Mouse (Mus musculus): ENCODE measurements at regions not wholly inside any gene's neighbourhood (a gene's known extent, or its start where the extent isn't known, plus 50 kb on each side); places are given as distances from the start of the nearest gene placed in this dataset.
"Not testable (repeated sequence)": the region's sequence is repeated elsewhere in the genome, so short reads cannot be mapped to it uniquely, and the experiment has no call there.

GRCm38 (mm10) chr17:58820588-58821195 lies 170.5 kb downstream of the Pdzph1 start:
- no peaks in the 10 kb centered on the region for H3K4me1 ChIP-seq (replicated peaks; ENCODE audit: control insufficient read depth, insufficient read depth, low read length)
- 55% methylated on average over 4 of the region's 4 CpGs for WGBS

GRCm38 (mm10) chr17:58819339-58819738 lies 171.8 kb downstream of the Pdzph1 start:
- H3K36me3 ChIP-seq (ENCODE audit: control insufficient read depth, insufficient read depth, low read length): no peaks in the 10 kb centered on the region
- no peak overlapping the region for H3K9ac ChIP-seq (ENCODE audit: low read length)
- no peak for ATAC-seq (ENCODE audit: low read depth)
- no peak overlapping the region for H3K4me2 ChIP-seq (ENCODE audit: low read depth, low read length)
- no peaks in the 10 kb centered on the region for H3K27me3 ChIP-seq (ENCODE audit: control insufficient read depth, insufficient read depth, low read depth, low read length)
- no peak overlapping the region for H3K4me3 ChIP-seq (ENCODE audit: low read length)
- no peak overlapping the region for H3K27ac ChIP-seq (ENCODE audit: low read length)
- H3K4me1 ChIP-seq (replicated peaks; ENCODE audit: control insufficient read depth, insufficient read depth, low read length): no peaks in the 10 kb centered on the region
- WGBS: 63% methylated on average over 2 of the region's 2 CpGs
- H3K9me3 ChIP-seq (ENCODE audit: control insufficient read depth, low read length): no peaks in the 10 kb centered on the region

More at GRCm38 (mm10) chr17:58820588-58821195, 170.5 kb downstream of the Pdzph1 start:
- Histone ChIP-seq H3K27me3 (ENCODE audit: control insufficient read depth, insufficient read depth, low read depth, low read length) (no peaks in the 10 kb centered on the region), H3K9me3 (ENCODE audit: control insufficient read depth, low read length) (no peaks in the 10 kb centered on the region), H3K4me3 (ENCODE audit: low read length) (no peak overlapping the region), H3K9ac (ENCODE audit: low read length) (no peak overlapping the region), H3K4me2 (ENCODE audit: low read depth, low read length) (no peak overlapping the region), H3K27ac (ENCODE audit: low read length) (no peak overlapping the region), H3K36me3 (ENCODE audit: control insufficient read depth, insufficient read depth, low read length) (no peaks in the 10 kb centered on the region)
- no peak for ATAC-seq (ENCODE audit: low read depth)

- H3K9ac ChIP-seq (ENCODE audit: low read length); H3K4me1 ChIP-seq (replicated peaks; ENCODE audit: control insufficient read depth, insufficient read depth, low read length); H3K27me3 ChIP-seq (ENCODE audit: control insufficient read depth, insufficient read depth, low read depth, low read length); H3K36me3 ChIP-seq (ENCODE audit: control insufficient read depth, insufficient read depth, low read length); H3K27ac ChIP-seq (ENCODE audit: low read length); ATAC-seq (ENCODE audit: low read depth); H3K4me2 ChIP-seq (ENCODE audit: low read depth, low read length); H3K9me3 ChIP-seq (ENCODE audit: control insufficient read depth, low read length); H3K4me3 ChIP-seq (ENCODE audit: low read length): not testable (repeated sequence)
- WGBS: 82% methylated on average over 3 of the region's 3 CpGs
Measured at GRCm38 (mm10) chr17:58775451-58775850, 215.7 kb downstream of the Pdzph1 start.

GRCm38 (mm10) chr17:58773595-58773994 lies 217.6 kb downstream of the Pdzph1 start:
- no peak overlapping the region for H3K4me3 ChIP-seq (ENCODE audit: low read length)
- no peak for ATAC-seq (ENCODE audit: low read depth)
- no peak overlapping the region for H3K9ac ChIP-seq (ENCODE audit: low read length)
- H3K27ac ChIP-seq (ENCODE audit: low read length): no peak overlapping the region
- H3K27me3 ChIP-seq (ENCODE audit: control insufficient read depth, insufficient read depth, low read depth, low read length): no peaks in the 10 kb centered on the region
- no peaks in the 10 kb centered on the region for H3K9me3 ChIP-seq (ENCODE audit: control insufficient read depth, low read length)
- H3K4me2 ChIP-seq (ENCODE audit: low read depth, low read length): no peak overlapping the region
- no peaks in the 10 kb centered on the region for H3K4me1 ChIP-seq (replicated peaks; ENCODE audit: control insufficient read depth, insufficient read depth, low read length)
- H3K36me3 ChIP-seq (ENCODE audit: control insufficient read depth, insufficient read depth, low read length): no peaks in the 10 kb centered on the region

GRCm38 (mm10) chr17:58765141-58765540 lies 226.0 kb downstream of the Pdzph1 start:
- Histone ChIP-seq H3K9me3 (ENCODE audit: control insufficient read depth, low read length) (no peaks in the 10 kb centered on the region; the same call in 1 of the 2 replicates), H3K27me3 (ENCODE audit: control insufficient read depth, insufficient read depth, low read depth, low read length) (no peaks in the 10 kb centered on the region), H3K4me2 (ENCODE audit: low read depth, low read length) (no peak overlapping the region), H3K36me3 (ENCODE audit: control insufficient read depth, insufficient read depth, low read length) (no peaks in the 10 kb centered on the region), H3K4me3 (ENCODE audit: low read length) (no peak overlapping the region), H3K27ac (ENCODE audit: low read length) (no peak overlapping the region), H3K4me1 (replicated peaks; ENCODE audit: control insufficient read depth, insufficient read depth, low read length) (no peaks in the 10 kb centered on the region), H3K9ac (ENCODE audit: low read length) (no peak overlapping the region)
- WGBS: 70% methylated on average over 4 of the region's 4 CpGs
- no peak for ATAC-seq (ENCODE audit: low read depth)

GRCm38 (mm10) chr17:58749000-58749399 lies 242.2 kb downstream of the Pdzph1 start:
- ATAC-seq (ENCODE audit: low read depth): no peak
- Histone ChIP-seq H3K9me3 (ENCODE audit: control insufficient read depth, low read length) (no peaks in the 10 kb centered on the region), H3K9ac (ENCODE audit: low read length) (no peak overlapping the region), H3K4me2 (ENCODE audit: low read depth, low read length) (no peak overlapping the region), H3K27me3 (ENCODE audit: control insufficient read depth, insufficient read depth, low read depth, low read length) (no peaks in the 10 kb centered on the region), H3K27ac (ENCODE audit: low read length) (no peak overlapping the region), H3K4me1 (replicated peaks; ENCODE audit: control insufficient read depth, insufficient read depth, low read length) (no peaks in the 10 kb centered on the region), H3K36me3 (ENCODE audit: control insufficient read depth, insufficient read depth, low read length) (no peaks in the 10 kb centered on the region), H3K4me3 (ENCODE audit: low read length) (no peak overlapping the region)

- H3K27me3 ChIP-seq (ENCODE audit: control insufficient read depth, insufficient read depth, low read depth, low read length): no peaks in the 10 kb centered on the region
- no peak overlapping the region for H3K9ac ChIP-seq (ENCODE audit: low read length)
- WGBS: 86% methylated on average over 3 of the region's 3 CpGs
- no peaks in the 10 kb centered on the region for H3K9me3 ChIP-seq (ENCODE audit: control insufficient read depth, low read length)
- no peaks in the 10 kb centered on the region for H3K36me3 ChIP-seq (ENCODE audit: control insufficient read depth, insufficient read depth, low read length)
- H3K27ac ChIP-seq (ENCODE audit: low read length): no peak overlapping the region
- H3K4me2 ChIP-seq (ENCODE audit: low read depth, low read length): no peak overlapping the region
- ATAC-seq (ENCODE audit: low read depth): no peak
- H3K4me3 ChIP-seq (ENCODE audit: low read length): no peak overlapping the region
- no peaks in the 10 kb centered on the region for H3K4me1 ChIP-seq (replicated peaks; ENCODE audit: control insufficient read depth, insufficient read depth, low read length)
Measured at GRCm38 (mm10) chr17:58748264-58748663, 242.9 kb downstream of the Pdzph1 start.

GRCm38 (mm10) chr17:58710748-58711478 lies 280.3 kb downstream of the Pdzph1 start:
- no peaks in the 10 kb centered on the region for H3K4me1 ChIP-seq (replicated peaks; ENCODE audit: control insufficient read depth, insufficient read depth, low read length)
- no peak for ATAC-seq (ENCODE audit: low read depth)
- WGBS: 68% methylated on average over 2 of the region's 2 CpGs

GRCm38 (mm10) chr17:58690211-58690610 lies 301.0 kb downstream of the Pdzph1 start:
- no peak overlapping the region for H3K27ac ChIP-seq (ENCODE audit: low read length)
- no peaks in the 10 kb centered on the region for H3K36me3 ChIP-seq (ENCODE audit: control insufficient read depth, insufficient read depth, low read length)
- no peak overlapping the region for H3K4me3 ChIP-seq (ENCODE audit: low read length)
- ATAC-seq (ENCODE audit: low read depth): no peak
- no peaks in the 10 kb centered on the region for H3K27me3 ChIP-seq (ENCODE audit: control insufficient read depth, insufficient read depth, low read depth, low read length)
- WGBS: 60% methylated on average over 1 of the region's 1 CpGs
- H3K9me3 ChIP-seq (ENCODE audit: control insufficient read depth, low read length): no peaks in the 10 kb centered on the region
- no peak overlapping the region for H3K4me2 ChIP-seq (ENCODE audit: low read depth, low read length)
- H3K9ac ChIP-seq (ENCODE audit: low read length): no peak overlapping the region
- no peaks in the 10 kb centered on the region for H3K4me1 ChIP-seq (replicated peaks; ENCODE audit: control insufficient read depth, insufficient read depth, low read length)

More at GRCm38 (mm10) chr17:58710748-58711478, 280.3 kb downstream of the Pdzph1 start:
- no peaks in the 10 kb centered on the region for H3K9me3 ChIP-seq (ENCODE audit: control insufficient read depth, low read length)
- H3K27ac ChIP-seq (ENCODE audit: low read length): no peak overlapping the region
- H3K9ac ChIP-seq (ENCODE audit: low read length): no peak overlapping the region
- H3K36me3 ChIP-seq (ENCODE audit: control insufficient read depth, insufficient read depth, low read length): no peaks in the 10 kb centered on the region
- H3K4me2 ChIP-seq (ENCODE audit: low read depth, low read length): no peak overlapping the region
- no peaks in the 10 kb centered on the region for H3K27me3 ChIP-seq (ENCODE audit: control insufficient read depth, insufficient read depth, low read depth, low read length)
- no peak overlapping the region for H3K4me3 ChIP-seq (ENCODE audit: low read length)

Measured in lung, embryonic 16.5 days (tissue).